Mouse (Mus musculus): ENCODE results near the gene Sapcd2. TPM values are rescaled to one million over a fixed set of nuclear protein-coding genes. Genes with fewer than 3 reads are reported as not detected.

Sapcd2 gene
- total RNA-seq (2014; rRNA removed): 0.47 TPM in 1 of 2 replicates, not detected in the other
- not detected in 2 replicates for polyA plus RNA-seq (2012; rRNA removed)

- H3K9ac ChIP-seq (ENCODE audit: low read depth, low read length): peak within 1 kb of the TSS; percentile 43
- WGBS: 3% methylated on average over 65 of the region's 65 CpGs
- no peaks in the 10 kb centered on the region for H3K36me3 ChIP-seq (ENCODE audit: control insufficient read depth, insufficient read depth, low read length)
- DNase-seq (ENCODE audit: extremely low read depth, low read depth, low spot score): peak; percentile 63
- TF ChIP-seq POLR2A (IDR thresholded peaks at IDR 0.05; ENCODE audit: extremely low read depth, insufficient read depth, low read length) (no peak), CTCF (IDR thresholded peaks at IDR 0.05; ENCODE audit: low read depth, low read length) (no peak)
- H3K27ac ChIP-seq (replicated peaks; ENCODE audit: insufficient read depth, low read depth, low read length): no peak within 1 kb of the TSS
- peaks cover 8% of the 10 kb centered on the region for H3K27me3 ChIP-seq (ENCODE audit: control insufficient read depth, insufficient read depth, low read length)
- H3K79me2 ChIP-seq (ENCODE audit: control insufficient read depth, insufficient read depth, low read length): no peaks in the 10 kb centered on the region
- peaks cover 5% of the 10 kb centered on the region; the same call in 1 of the 2 replicates for H3K4me1 ChIP-seq (ENCODE audit: control insufficient read depth, insufficient read depth, low read length)
- peak within 1 kb of the TSS; percentile 62 for H3K4me3 ChIP-seq (ENCODE audit: insufficient read depth, low read depth, low read length)
These were observed at the start of gene Sapcd2 for GRCm38 (mm10) chr2:25371764-25372643. Gene Sapcd2, plus strand, starts transcription at chr2:25372321.

- Histone ChIP-seq H3K4me1 (ENCODE audit: control insufficient read depth, insufficient read depth, low read length) (no peaks in the 10 kb centered on the region), H3K27me3 (ENCODE audit: control insufficient read depth, insufficient read depth, low read length) (no peaks in the 10 kb centered on the region), H3K36me3 (ENCODE audit: control insufficient read depth, insufficient read depth, low read length) (no peaks in the 10 kb centered on the region), H3K79me2 (ENCODE audit: control insufficient read depth, insufficient read depth, low read length) (no peaks in the 10 kb centered on the region), H3K27ac (replicated peaks; ENCODE audit: insufficient read depth, low read depth, low read length) (no peak overlapping the region), H3K9ac (ENCODE audit: low read depth, low read length) (no peak overlapping the region), H3K4me3 (ENCODE audit: insufficient read depth, low read depth, low read length) (no peak overlapping the region)
- 55% methylated on average over 2 of the region's 2 CpGs for WGBS
- TF ChIP-seq CTCF (IDR thresholded peaks at IDR 0.05; ENCODE audit: low read depth, low read length) (no peak), POLR2A (IDR thresholded peaks at IDR 0.05; ENCODE audit: extremely low read depth, insufficient read depth, low read length) (no peak)
- no peak for DNase-seq (ENCODE audit: extremely low read depth, low read depth, low spot score)
These were observed 46.1 kb upstream of the Sapcd2 start for GRCm38 (mm10) chr2:25326036-25326435.

GRCm38 (mm10) chr2:25328440-25328839 lies 43.7 kb upstream of the Sapcd2 start:
- DNase-seq (ENCODE audit: extremely low read depth, low read depth, low spot score): peak; percentile 27
- Histone ChIP-seq H3K4me1 (ENCODE audit: control insufficient read depth, insufficient read depth, low read length) (peaks cover 4% of the 10 kb centered on the region; the same call in 1 of the 2 replicates), H3K27me3 (ENCODE audit: control insufficient read depth, insufficient read depth, low read length) (no peaks in the 10 kb centered on the region), H3K9ac (ENCODE audit: low read depth, low read length) (no peak overlapping the region), H3K4me3 (ENCODE audit: insufficient read depth, low read depth, low read length) (no peak overlapping the region), H3K36me3 (ENCODE audit: control insufficient read depth, insufficient read depth, low read length) (no peaks in the 10 kb centered on the region), H3K27ac (replicated peaks; ENCODE audit: insufficient read depth, low read depth, low read length) (no peak overlapping the region), H3K79me2 (ENCODE audit: control insufficient read depth, insufficient read depth, low read length) (peaks cover 5% of the 10 kb centered on the region; the same call in 1 of the 2 replicates)
- 41% methylated on average over 7 of the region's 7 CpGs for WGBS
- peak; percentile 40 for TF ChIP-seq CTCF (IDR thresholded peaks at IDR 0.05; ENCODE audit: low read depth, low read length)
- TF ChIP-seq POLR2A (IDR thresholded peaks at IDR 0.05; ENCODE audit: extremely low read depth, insufficient read depth, low read length): no peak

- peaks cover 4% of the 10 kb centered on the region; the same call in 1 of the 2 replicates for H3K36me3 ChIP-seq (ENCODE audit: control insufficient read depth, insufficient read depth, low read length)
- no peak overlapping the region for H3K27ac ChIP-seq (replicated peaks; ENCODE audit: insufficient read depth, low read depth, low read length)
- 52% methylated on average over 9 of the region's 9 CpGs for WGBS
- DNase-seq (ENCODE audit: extremely low read depth, low read depth, low spot score): no peak
- H3K4me1 ChIP-seq (ENCODE audit: control insufficient read depth, insufficient read depth, low read length): peaks cover 6% of the 10 kb centered on the region; the same call in 1 of the 2 replicates
- H3K4me3 ChIP-seq (ENCODE audit: insufficient read depth, low read depth, low read length): peak overlapping the region; percentile 25; the same call in 1 of the 2 replicates
- H3K27me3 ChIP-seq (ENCODE audit: control insufficient read depth, insufficient read depth, low read length): no peaks in the 10 kb centered on the region
- no peak overlapping the region for H3K9ac ChIP-seq (ENCODE audit: low read depth, low read length)
- TF ChIP-seq CTCF (IDR thresholded peaks at IDR 0.05; ENCODE audit: low read depth, low read length) (no peak), POLR2A (IDR thresholded peaks at IDR 0.05; ENCODE audit: extremely low read depth, insufficient read depth, low read length) (no peak)
- H3K79me2 ChIP-seq (ENCODE audit: control insufficient read depth, insufficient read depth, low read length): peaks cover 5% of the 10 kb centered on the region; the same call in 1 of the 2 replicates
These were observed 40.7 kb upstream of the Sapcd2 start for GRCm38 (mm10) chr2:25331470-25331869.

- Histone ChIP-seq H3K27me3 (ENCODE audit: control insufficient read depth, insufficient read depth, low read length) (no peaks in the 10 kb centered on the region), H3K9ac (ENCODE audit: low read depth, low read length) (peak within 1 kb of the TSS; percentile 86), H3K36me3 (ENCODE audit: control insufficient read depth, insufficient read depth, low read length) (peaks cover 5% of the 10 kb centered on the region; the same call in 1 of the 2 replicates), H3K27ac (replicated peaks; ENCODE audit: insufficient read depth, low read depth, low read length) (peak within 1 kb of the TSS; percentile 61), H3K4me3 (ENCODE audit: insufficient read depth, low read depth, low read length) (peak within 1 kb of the TSS; percentile 88), H3K4me1 (ENCODE audit: control insufficient read depth, insufficient read depth, low read length) (peaks cover 6% of the 10 kb centered on the region; the same call in 1 of the 2 replicates), H3K79me2 (ENCODE audit: control insufficient read depth, insufficient read depth, low read length) (peaks cover 5% of the 10 kb centered on the region; the same call in 1 of the 2 replicates)
- under 1% methylated on average over 78 of the region's 78 CpGs for WGBS
- peak; percentile 94 for DNase-seq (ENCODE audit: extremely low read depth, low read depth, low spot score)
- peak; percentile 24; the same call in 1 of the 2 replicates for TF ChIP-seq CTCF (IDR thresholded peaks at IDR 0.05; ENCODE audit: low read depth, low read length)
- TF ChIP-seq POLR2A (IDR thresholded peaks at IDR 0.05; ENCODE audit: extremely low read depth, insufficient read depth, low read length): peak; percentile 69
These were observed 39.6 kb upstream of the Sapcd2 start, which contains the start of gene Man1b1 for GRCm38 (mm10) chr2:25332286-25333160. Gene Man1b1, plus strand, starts transcription at chr2:25332338.

Data from liver, adult 2 months (tissue).